Mouse (Mus musculus) small intestine, adult 2 months (tissue): ENCODE results near the gene Pappa.

Experiments used
- CTCF ChIP-seq: fragments of 200-500 bp; IDR thresholded peaks from 2 replicates; pipeline ENCODE4 v1.5.1; 2012; ENCODE audit warnings: low read depth, mild to moderate bottlenecking, control low read depth, inconsistent platforms, low read length, moderate library complexity, mixed read lengths; ENCODE audit not compliant: insufficient replicate concordance, insufficient read length; ENCODE audit errors: extremely low read depth
- POLR2A ChIP-seq: fragments of 200-500 bp; IDR thresholded peaks from 2 replicates; pipeline ENCODE4 v1.6.1; 2012; ENCODE audit warnings: low read depth, mild to moderate bottlenecking, control low read depth, inconsistent platforms, low read length, moderate library complexity

GRCm38 (mm10) chr4:65273299-65273851 is 149.4 kb downstream of the Pappa start:
- no peak for TF ChIP-seq POLR2A
- TF ChIP-seq CTCF = no peak
